Mouse (Mus musculus): Measurements from ENCODE around the gene Mars.

DNA sequence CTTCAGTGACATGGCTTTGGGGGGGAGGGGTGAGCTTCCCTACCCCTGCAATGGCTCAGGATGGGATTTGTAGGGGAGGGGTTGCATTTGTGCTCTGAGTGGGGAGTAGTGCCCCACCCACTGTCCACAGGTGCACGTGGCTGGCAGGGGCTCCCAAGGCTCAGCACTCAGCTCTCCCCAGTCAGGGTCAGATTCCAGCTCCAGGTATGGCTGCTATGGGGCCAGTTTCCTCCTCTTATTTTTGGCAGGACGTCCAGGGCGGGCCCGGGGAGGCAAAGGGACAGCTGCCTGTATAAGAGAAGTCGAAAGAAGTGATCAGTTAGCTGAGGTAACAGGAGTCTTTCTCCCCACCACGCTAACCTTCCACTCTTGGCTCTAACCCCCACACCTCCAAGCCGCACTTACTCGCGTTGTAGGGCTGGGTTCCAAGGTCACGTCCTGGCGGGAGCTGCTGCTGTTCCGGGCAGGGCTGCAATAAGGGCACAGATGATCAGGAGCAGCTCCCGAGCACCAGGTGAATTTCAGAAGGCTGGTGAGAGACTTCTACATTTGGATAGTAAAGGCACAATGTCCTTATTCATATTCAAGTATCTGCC lies 28.9 kb downstream of the Mars start:
- TF ChIP-seq POLR2A (IDR thresholded peaks at IDR 0.05; ENCODE audit: low read depth, low read length), result no peak
- TF ChIP-seq CTCF (IDR thresholded peaks at IDR 0.05; ENCODE audit: extremely low read depth, insufficient read length, insufficient replicate concordance, low read depth, low read length), result no peak

All from small intestine, adult 2 months (tissue).